Mouse (Mus musculus): Measurements from ENCODE around the gene Nat8f4.
A peak's percentile ranks its signal among the peaks of the same experiment; 100 is the strongest.
"Not testable (repeated sequence)": the region's sequence is repeated elsewhere in the genome, so short reads cannot be mapped to it uniquely, and the experiment has no call there.

The Nat8f4 gene

GRCm38 (mm10) chr6:85904642-85905061 is at the start of gene Nat8f4:
TSS of gene Nat8f4 (minus strand) at chr6:85904884.
- DNase-seq (ENCODE audit: low read depth, low spot score): peak; percentile 10

- DNase-seq (ENCODE audit: low read depth, low spot score): no peak
Measured at GRCm38 (mm10) chr6:85948549-85948948, 43.9 kb upstream of the Nat8f4 start.

GRCm38 (mm10) chr6:85942469-85942868 is 37.8 kb upstream of the Nat8f4 start:
- DNase-seq (ENCODE audit: low read depth, low spot score): no peak

- no peak for DNase-seq (ENCODE audit: low read depth, low spot score)
Measured at GRCm38 (mm10) chr6:85938701-85939100, 34.0 kb upstream of the Nat8f4 start.

- peak; percentile 57 for DNase-seq (ENCODE audit: low read depth, low spot score)
Measured at GRCm38 (mm10) chr6:85936508-85937465, 32.1 kb upstream of the Nat8f4 start.

- no peak for DNase-seq (ENCODE audit: low read depth, low spot score)
Measured at GRCm38 (mm10) chr6:85935646-85936045, 31.0 kb upstream of the Nat8f4 start.

- DNase-seq (ENCODE audit: low read depth, low spot score): no peak
Measured at GRCm38 (mm10) chr6:85934047-85934446, 29.4 kb upstream of the Nat8f4 start.

GRCm38 (mm10) chr6:85929312-85929711 is 24.6 kb upstream of the Nat8f4 start:
- DNase-seq (ENCODE audit: low read depth, low spot score): no peak

- no peak for DNase-seq (ENCODE audit: low read depth, low spot score)
Measured at GRCm38 (mm10) chr6:85927476-85928464, 23.1 kb upstream of the Nat8f4 start.

GRCm38 (mm10) chr6:85926709-85927108 is 22.0 kb upstream of the Nat8f4 start:
- no peak for DNase-seq (ENCODE audit: low read depth, low spot score)

- no peak for DNase-seq (ENCODE audit: low read depth, low spot score)
Measured at GRCm38 (mm10) chr6:85923643-85924042, 19.0 kb upstream of the Nat8f4 start.

- DNase-seq (ENCODE audit: low read depth, low spot score): no peak
Measured at GRCm38 (mm10) chr6:85919401-85919800, 14.7 kb upstream of the Nat8f4 start.

GRCm38 (mm10) chr6:85918341-85918740 is 13.7 kb upstream of the Nat8f4 start:
- not testable (repeated sequence) for DNase-seq (ENCODE audit: low read depth, low spot score)

GRCm38 (mm10) chr6:85916596-85916995 is 11.9 kb upstream of the Nat8f4 start:
- DNase-seq (ENCODE audit: low read depth, low spot score): no peak

- peak; percentile 92 for DNase-seq (ENCODE audit: low read depth, low spot score)
Measured at GRCm38 (mm10) chr6:85915539-85916513, 11.1 kb upstream of the Nat8f4 start, which contains the start of gene Nat8f1. TSS of gene Nat8f1 (minus strand) at chr6:85915687.

- DNase-seq (ENCODE audit: low read depth, low spot score): no peak
Measured at GRCm38 (mm10) chr6:85915141-85915538, 10.5 kb upstream of the Nat8f4 start.

GRCm38 (mm10) chr6:85911587-85911986 is 6.9 kb upstream of the Nat8f4 start, which contains the start of gene Tprkb:
TSS of gene Tprkb (plus strand) at chr6:85911865.
- DNase-seq (ENCODE audit: low read depth, low spot score): no peak

- DNase-seq (ENCODE audit: low read depth, low spot score): no peak
Measured at GRCm38 (mm10) chr6:85909704-85910103, 5.0 kb upstream of the Nat8f4 start.

GRCm38 (mm10) chr6:85908341-85908740 is 3.7 kb upstream of the Nat8f4 start:
- no peak for DNase-seq (ENCODE audit: low read depth, low spot score)

GRCm38 (mm10) chr6:85906911-85907351 is 2.2 kb upstream of the Nat8f4 start:
- not testable (repeated sequence) for DNase-seq (ENCODE audit: low read depth, low spot score)

Measured in forelimb bud, embryonic 11.5 days (tissue).